Mouse (Mus musculus) heart, adult 2 months (tissue): ENCODE data around the gene Plekhg4. TPM values are rescaled to one million over a fixed set of nuclear protein-coding genes. Genes with fewer than 3 reads are reported as not detected.

Experiments used
- DNase-seq, 2 experiments: peaks; one replicate each; pipeline ENCODE4 v3.0.0; 2021
- H3K27ac ChIP-seq: fragments of 200-600 bp; 2 replicates; pipeline ENCODE4 v1.8.1; 2022
- H3K27me3 ChIP-seq: fragments of 200-500 bp; 2 replicates; pipeline ENCODE4 v1.6.1; 2012; ENCODE audit warnings: mild to moderate bottlenecking, low read length, inconsistent platforms, mixed read lengths; ENCODE audit not compliant: control insufficient read depth, insufficient read depth
- H3K36me3 ChIP-seq: fragments of 200-500 bp; 2 replicates; pipeline ENCODE4 v1.6.1; 2012; ENCODE audit warnings: low read length, inconsistent platforms; ENCODE audit not compliant: control insufficient read depth, insufficient read depth
- H3K4me1 ChIP-seq: fragments of 200-500 bp; 2 replicates; pipeline ENCODE4 v1.6.1; 2011; ENCODE audit warnings: low read length; ENCODE audit not compliant: control insufficient read depth, insufficient read depth
- H3K4me3 ChIP-seq: fragments of 200-600 bp; 2 replicates; pipeline ENCODE4 v1.8.1; 2022
- H3K79me2 ChIP-seq: fragments of 200-500 bp; replicated peaks from 2 replicates; pipeline ENCODE4 v1.6.1; 2012; ENCODE audit warnings: mild to moderate bottlenecking, inconsistent platforms, low read length, moderate library complexity, mixed read lengths; ENCODE audit not compliant: control insufficient read depth, insufficient read depth
- H3K9ac ChIP-seq: fragments of 200-500 bp; 2 replicates; pipeline ENCODE4 v1.6.1; 2012; ENCODE audit warnings: low read depth, mild to moderate bottlenecking, control low read depth, inconsistent platforms, low read length, mixed read lengths
- CTCF ChIP-seq: fragments of 200-600 bp; IDR thresholded peaks from 2 replicates; pipeline ENCODE4 v1.8.1; 2022; ENCODE audit warnings: antibody characterized with exemption, mild to moderate bottlenecking, moderate library complexity
- EP300 ChIP-seq: fragments of 200-500 bp; IDR thresholded peaks from 2 replicates; pipeline ENCODE4 v1.6.1; 2011; ENCODE audit warnings: low read depth, low read length, control low read depth; ENCODE audit not compliant: insufficient read depth
- POLR2A ChIP-seq: fragments of 200-500 bp; IDR thresholded peaks from 2 replicates; pipeline ENCODE4 v1.6.1; 2011; ENCODE audit warnings: mild to moderate bottlenecking, low read depth, low read length, control low read depth; ENCODE audit not compliant: insufficient read depth
- WGBS: fragments of 180-500 bp; shearing (Covaris S2); methylation state at CpG from one replicate; pipeline ENCODE4 v1.1.7; 2018; 5-methylcytosine and 5-hydroxymethylcytosine counted together
- intact Hi-C: fragments of 180-260 bp; cut with DNase I; formaldehyde crosslinking; loops from one replicate; pipeline ENCODE4 v1.15.1; 2025
- polyA plus RNA-seq: library from polyadenylated mRNA; depleted of rRNA; stranded (reverse); fragments of >200 nt; gene quantifications from 2 replicates; pipeline ENCODE4 v1.2.3, GENCODE M21; 2012
- total RNA-seq, 2 experiments: library from RNA; stranded (reverse); gene quantifications; 2 replicates each; pipeline ENCODE4 v1.2.3; 2021

Gene Plekhg4
- total and polyA plus RNA-seq, 3 experiments, result 0.10 to 0.20 TPM; not detected in 1

- no peaks in the 10 kb centered on the region for H3K79me2 ChIP-seq
- no peaks in the 10 kb centered on the region for H3K36me3 ChIP-seq
- no peak overlapping the region for H3K9ac ChIP-seq
- TF ChIP-seq POLR2A (no peak), CTCF (no peak), EP300 (no peak)
- no peaks in the 10 kb centered on the region for H3K27me3 ChIP-seq
- 81% methylated on average over 8 of the region's 8 CpGs for WGBS
- no peak for DNase-seq
- intact Hi-C loops, result no loop called here
- no peak overlapping the region for H3K4me3 ChIP-seq
- no peaks in the 10 kb centered on the region for H3K4me1 ChIP-seq
- no peak overlapping the region for H3K27ac ChIP-seq
These were observed 30.4 kb downstream of the Plekhg4 start for GRCm38 (mm10) chr8:105403467-105403866.

GRCm38 (mm10) chr8:105404496-105404895 lies 31.4 kb downstream of the Plekhg4 start:
- Histone ChIP-seq H3K27ac (no peak overlapping the region), H3K4me1 (no peaks in the 10 kb centered on the region), H3K27me3 (no peaks in the 10 kb centered on the region), H3K9ac (no peak overlapping the region), H3K79me2 (no peaks in the 10 kb centered on the region), H3K36me3 (no peaks in the 10 kb centered on the region), H3K4me3 (no peak overlapping the region)
- intact Hi-C loops, result no loop called here
- WGBS, result 69% methylated on average over 1 of the region's 1 CpGs
- TF ChIP-seq POLR2A (no peak), CTCF (no peak), EP300 (no peak)
- no peak for DNase-seq

- Histone ChIP-seq H3K36me3 (no peaks in the 10 kb centered on the region), H3K4me1 (no peaks in the 10 kb centered on the region), H3K79me2 (no peaks in the 10 kb centered on the region), H3K27me3 (no peaks in the 10 kb centered on the region), H3K27ac (no peak overlapping the region), H3K9ac (no peak overlapping the region), H3K4me3 (no peak overlapping the region)
- 75% methylated on average over 10 of the region's 10 CpGs for WGBS
- intact Hi-C loops, result no loop called here
- peak in 1 of 2 experiments; percentile 9 for DNase-seq
- TF ChIP-seq EP300 (no peak), POLR2A (no peak), CTCF (no peak)
These were observed 33.3 kb downstream of the Plekhg4 start for GRCm38 (mm10) chr8:105406416-105406815.

GRCm38 (mm10) chr8:105408331-105408730 lies 35.3 kb downstream of the Plekhg4 start:
- H3K27me3 ChIP-seq, result no peaks in the 10 kb centered on the region
- TF ChIP-seq EP300, result no peak
- no peak for TF ChIP-seq CTCF
- no peak for TF ChIP-seq POLR2A
- H3K9ac ChIP-seq, result no peak overlapping the region
- DNase-seq, result peak in 1 of 2 experiments; percentile 12
- intact Hi-C loops, result no loop called here
- WGBS, result 67% methylated on average over 7 of the region's 7 CpGs
- no peaks in the 10 kb centered on the region for H3K4me1 ChIP-seq
- no peak overlapping the region for H3K27ac ChIP-seq
- no peaks in the 10 kb centered on the region for H3K36me3 ChIP-seq
- H3K4me3 ChIP-seq, result no peak overlapping the region
- H3K79me2 ChIP-seq, result no peaks in the 10 kb centered on the region

GRCm38 (mm10) chr8:105409947-105410346 lies 36.9 kb downstream of the Plekhg4 start:
- intact Hi-C loops, result loop anchor here (5.0 kb wide), 2 partner anchors 42 to 142 kb away; no protein-coding TSS in a partner anchor
- TF ChIP-seq CTCF, result peak; percentile 55
- no peak for TF ChIP-seq EP300
- no peak overlapping the region for H3K27ac ChIP-seq
- H3K36me3 ChIP-seq, result no peaks in the 10 kb centered on the region
- peak in 1 of 2 experiments; percentile 9 for DNase-seq
- H3K4me1 ChIP-seq, result peaks cover 3% of the 10 kb centered on the region
- H3K4me3 ChIP-seq, result no peak overlapping the region
- 92% methylated on average over 6 of the region's 6 CpGs for WGBS
- no peak overlapping the region for H3K9ac ChIP-seq
- peaks cover 2% of the 10 kb centered on the region; the same call in 1 of the 2 replicates for H3K27me3 ChIP-seq
- H3K79me2 ChIP-seq, result no peaks in the 10 kb centered on the region

- TF ChIP-seq CTCF (peak; percentile 77), POLR2A (no peak)
- H3K36me3 ChIP-seq, result no peaks in the 10 kb centered on the region
- H3K4me3 ChIP-seq, result peak within 1 kb of the TSS; percentile 36
- H3K4me1 ChIP-seq, result peaks cover 3% of the 10 kb centered on the region
- peak; percentile 66 to 76 for DNase-seq
- H3K27ac ChIP-seq, result peak within 1 kb of the TSS; percentile 40; the same call in 1 of the 2 replicates
- H3K9ac ChIP-seq, result peak within 1 kb of the TSS; percentile 33
- intact Hi-C loops, result loop anchor here (2.0 to 5.0 kb wide), 3 partner anchors 39 to 139 kb away; no protein-coding TSS in a partner anchor
- no peaks in the 10 kb centered on the region for H3K79me2 ChIP-seq
- 3% methylated on average over 33 of the region's 34 CpGs for WGBS
- H3K27me3 ChIP-seq, result peaks cover 2% of the 10 kb centered on the region; the same call in 1 of the 2 replicates
These were observed 40.3 kb downstream of the Plekhg4 start, which contains the start of the genes Kctd19 and Lrrc36 for GRCm38 (mm10) chr8:105413391-105413790. Gene Kctd19 (minus strand): TSS chr8:105413502. Gene Lrrc36 (plus strand): TSS chr8:105413571.
